Mouse (Mus musculus) midbrain, embryonic 11.5 days (tissue): ENCODE measurements around the gene Usp30. TPM values are rescaled to one million over a fixed set of nuclear protein-coding genes. Genes with fewer than 3 reads are reported as not detected.

Source experiments
- ATAC-seq: fragments of 200-750 bp; cut with Nextera tagmentation; 2 replicates; pipeline ENCODE4 v1.8.0; 2017; ENCODE audit warnings: moderate TSS enrichment, moderate library complexity; ENCODE audit not compliant: low FRiP score
- DNase-seq: peaks from one replicate; pipeline ENCODE4 v3.0.0; 2015; ENCODE audit warnings: low spot score; ENCODE audit errors: missing footprints
- H3K27ac ChIP-seq: fragments of 300-500 bp; sonication (generic); 2 replicates; pipeline ENCODE4 v1.5.1; 2014; ENCODE audit warnings: low read depth, low read length
- H3K27me3 ChIP-seq: fragments of 300-500 bp; sonication (generic); 2 replicates; pipeline ENCODE4 v1.6.1; 2014; ENCODE audit warnings: mild to moderate bottlenecking, low read length, moderate library complexity, mixed read lengths; ENCODE audit not compliant: control insufficient read depth, insufficient read depth
- H3K36me3 ChIP-seq: fragments of 300-500 bp; sonication (generic); 2 replicates; pipeline ENCODE4 v1.6.1; 2014; ENCODE audit warnings: mild to moderate bottlenecking, low read length, moderate library complexity, mixed read lengths; ENCODE audit not compliant: control insufficient read depth, insufficient read depth
- H3K4me1 ChIP-seq: fragments of 300-500 bp; sonication (generic); 2 replicates; pipeline ENCODE4 v1.6.1; 2014; ENCODE audit warnings: low read length; ENCODE audit not compliant: control insufficient read depth, insufficient read depth
- H3K4me2 ChIP-seq: fragments of 300-500 bp; sonication (generic); 2 replicates; pipeline ENCODE4 v1.6.1; 2014; ENCODE audit warnings: mild to moderate bottlenecking, moderate library complexity
- H3K4me3 ChIP-seq: fragments of 300-500 bp; sonication (generic); 2 replicates; pipeline ENCODE4 v1.5.1; 2014; ENCODE audit warnings: low read depth, low read length
- H3K9ac ChIP-seq: fragments of 300-500 bp; sonication (generic); 2 replicates; pipeline ENCODE4 v1.6.1; 2014; ENCODE audit warnings: low read length
- H3K9me3 ChIP-seq: fragments of 300-500 bp; sonication (generic); 2 replicates; pipeline ENCODE4 v1.6.1; 2016; ENCODE audit warnings: low read length; ENCODE audit not compliant: control insufficient read depth
- WGBS: fragments of 180-500 bp; shearing (Covaris S2); extraction: QIAGEN DNeasy Blood & Tissue Kit; methylation state at CpG from one replicate; pipeline ENCODE4 v1.1.7; 2014; 5-methylcytosine and 5-hydroxymethylcytosine counted together
- polyA plus RNA-seq: library from polyadenylated mRNA; unstranded; fragments of >200 nt; fragmentation: Nextera tagmentation; extraction: Ambion mirVana; gene quantifications from 2 replicates; pipeline ENCODE4 v1.2.1, GENCODE M21; 2014

Usp30 gene
- polyA plus RNA-seq, 1 experiment from 2014 or later = 11.0 TPM

- no peaks in the 10 kb centered on the region for H3K27me3 ChIP-seq
- no peak overlapping the region for H3K9ac ChIP-seq
- ATAC-seq (no peak), DNase-seq (peak; percentile 81)
- H3K36me3 ChIP-seq = no peaks in the 10 kb centered on the region
- no peaks in the 10 kb centered on the region for H3K9me3 ChIP-seq
- WGBS = 52% methylated on average over 8 of the region's 8 CpGs
- no peak overlapping the region for H3K4me2 ChIP-seq
- H3K4me3 ChIP-seq = no peak overlapping the region
- peaks cover 3% of the 10 kb centered on the region for H3K4me1 ChIP-seq
- H3K27ac ChIP-seq = no peak overlapping the region
These were observed 11.7 kb downstream of the Usp30 start for GRCm38 (mm10) chr5:114077009-114077408.

GRCm38 (mm10) chr5:114085501-114085900 lies 20.2 kb downstream of the Usp30 start:
- Histone ChIP-seq H3K4me3 (no peak overlapping the region), H3K9me3 (no peaks in the 10 kb centered on the region), H3K27me3 (no peaks in the 10 kb centered on the region), H3K4me1 (no peaks in the 10 kb centered on the region), H3K4me2 (no peak overlapping the region), H3K36me3 (no peaks in the 10 kb centered on the region), H3K27ac (no peak overlapping the region), H3K9ac (no peak overlapping the region)
- DNase-seq (peak; percentile 45), ATAC-seq (no peak)
- WGBS = 87% methylated on average over 14 of the region's 14 CpGs

GRCm38 (mm10) chr5:114087875-114088480 lies 22.7 kb downstream of the Usp30 start:
- no peaks in the 10 kb centered on the region for H3K36me3 ChIP-seq
- H3K4me1 ChIP-seq = peaks cover 3% of the 10 kb centered on the region
- no peak for ATAC-seq
- DNase-seq = no peak
- no peak overlapping the region for H3K4me3 ChIP-seq
- H3K27ac ChIP-seq = no peak overlapping the region
- whole genome bisulfite sequencing = 78% methylated on average over 12 of the region's 12 CpGs
- H3K27me3 ChIP-seq = no peaks in the 10 kb centered on the region
- H3K9ac ChIP-seq = no peak overlapping the region
- H3K9me3 ChIP-seq = no peaks in the 10 kb centered on the region
- H3K4me2 ChIP-seq = no peak overlapping the region

- 14% methylated on average over 7 of the region's 7 CpGs for WGBS
- Histone ChIP-seq H3K27ac (peak overlapping the region; percentile 58), H3K9me3 (no peaks in the 10 kb centered on the region), H3K9ac (peak overlapping the region; percentile 72), H3K36me3 (no peaks in the 10 kb centered on the region), H3K4me2 (peak overlapping the region; percentile 44), H3K4me1 (peaks cover 3% of the 10 kb centered on the region), H3K27me3 (no peaks in the 10 kb centered on the region), H3K4me3 (peak overlapping the region; percentile 49)
- ATAC-seq = no peak
- DNase-seq = no peak
These were observed 25.3 kb downstream of the Usp30 start for GRCm38 (mm10) chr5:114090421-114091013.

- 2% methylated on average over 40 of the region's 40 CpGs for WGBS
- Histone ChIP-seq H3K4me3 (peak within 1 kb of the TSS; percentile 49), H3K9ac (peak within 1 kb of the TSS; percentile 72), H3K27me3 (no peaks in the 10 kb centered on the region), H3K9me3 (no peaks in the 10 kb centered on the region), H3K36me3 (no peaks in the 10 kb centered on the region), H3K4me2 (peak within 1 kb of the TSS; percentile 44), H3K4me1 (peaks cover 3% of the 10 kb centered on the region), H3K27ac (peak within 1 kb of the TSS; percentile 58)
- ATAC-seq = peak; percentile 82
- peak; percentile 93 for DNase-seq
These were observed 26.0 kb downstream of the Usp30 start, which contains the start of gene Svop for GRCm38 (mm10) chr5:114091057-114091807. Gene Svop, minus strand, starts transcription at chr5:114091570.

GRCm38 (mm10) chr5:114099709-114100389 lies 34.6 kb downstream of the Usp30 start:
- Histone ChIP-seq H3K9me3 (no peaks in the 10 kb centered on the region), H3K4me3 (peak overlapping the region; percentile 97), H3K4me2 (peak overlapping the region; percentile 95), H3K27me3 (no peaks in the 10 kb centered on the region), H3K9ac (peak overlapping the region; percentile 91), H3K27ac (peak overlapping the region; percentile 35), H3K36me3 (no peaks in the 10 kb centered on the region), H3K4me1 (peaks cover 11% of the 10 kb centered on the region)
- WGBS = 8% methylated on average over 37 of the region's 37 CpGs
- DNase-seq (peak; percentile 100), ATAC-seq (peak; percentile 94)

- peak; percentile 77 for ATAC-seq
- Histone ChIP-seq H3K9me3 (no peaks in the 10 kb centered on the region), H3K9ac (peak overlapping the region; percentile 91), H3K27me3 (no peaks in the 10 kb centered on the region), H3K27ac (no peak overlapping the region), H3K4me3 (peak overlapping the region; percentile 97), H3K4me1 (peaks cover 11% of the 10 kb centered on the region), H3K4me2 (peak overlapping the region; percentile 95), H3K36me3 (no peaks in the 10 kb centered on the region)
- 5% methylated on average over 40 of the region's 64 CpGs for WGBS
- DNase-seq = peak; percentile 86
These were observed 35.3 kb downstream of the Usp30 start for GRCm38 (mm10) chr5:114100390-114101099.

GRCm38 (mm10) chr5:114101873-114102272 lies 36.6 kb downstream of the Usp30 start:
- 85% methylated on average over 4 of the region's 4 CpGs for WGBS

More at GRCm38 (mm10) chr5:114101873-114102272, 36.6 kb downstream of the Usp30 start:
- Histone ChIP-seq H3K36me3 (peaks cover 3% of the 10 kb centered on the region), H3K4me1 (peaks cover 11% of the 10 kb centered on the region), H3K9ac (no peak overlapping the region), H3K27ac (no peak overlapping the region), H3K4me3 (no peak overlapping the region), H3K9me3 (no peaks in the 10 kb centered on the region), H3K4me2 (no peak overlapping the region), H3K27me3 (no peaks in the 10 kb centered on the region)
- ATAC-seq (no peak), DNase-seq (no peak)
